Mouse (Mus musculus) heart, embryonic 14.5 days (tissue): Measurements from ENCODE around the gene Riiad1. TPM values are rescaled to one million over a fixed set of nuclear protein-coding genes. Genes with fewer than 3 reads are reported as not detected.
A peak's percentile ranks its signal among the peaks of the same experiment; 100 is the strongest.

ENCODE experiments used
- ATAC-seq: fragments of 200-750 bp; cut with Nextera tagmentation; 2 replicates; pipeline ENCODE4 v1.8.0; 2017; ENCODE audit warnings: low read depth, moderate TSS enrichment; ENCODE audit not compliant: insufficient number of reproducible peaks, insufficient read depth, low FRiP score
- H3K27ac ChIP-seq, 2 experiments: fragments of 200-500 bp in 1 of 2; fragments of 300-500 bp in 1 of 2; sonication (generic) in 1 of 2; replicated peaks in 1 of 2; 2 replicates each; pipeline ENCODE4 v1.5.1; 2012 to 2014; ENCODE audit warnings: low read depth in 2 of 2, low read length in 2 of 2, control low read depth in 1 of 2, mild to moderate bottlenecking in 1 of 2, mixed read lengths in 1 of 2; ENCODE audit not compliant: control insufficient read depth in 1 of 2, insufficient read depth in 1 of 2
- H3K27me3 ChIP-seq: fragments of 300-500 bp; sonication (generic); 2 replicates; pipeline ENCODE4 v1.6.1; 2014; ENCODE audit warnings: mild to moderate bottlenecking, low read length, control low read depth; ENCODE audit not compliant: control insufficient read depth, insufficient read depth
- H3K36me3 ChIP-seq: fragments of 300-500 bp; sonication (generic); 2 replicates; pipeline ENCODE4 v1.6.1; 2014; ENCODE audit warnings: mild to moderate bottlenecking, control low read depth, low read length, mixed read lengths; ENCODE audit not compliant: control insufficient read depth, insufficient read depth
- H3K4me1 ChIP-seq, 2 experiments: fragments of 200-500 bp in 1 of 2; fragments of 300-500 bp in 1 of 2; sonication (generic) in 1 of 2; 2 replicates each; pipeline ENCODE4 v1.6.1; 2012 to 2014; ENCODE audit warnings: low read length in 2 of 2, control low read depth in 1 of 2, mixed read lengths in 1 of 2; ENCODE audit not compliant: control insufficient read depth in 2 of 2, insufficient read depth in 2 of 2
- H3K4me2 ChIP-seq: fragments of 300-500 bp; sonication (generic); 2 replicates; pipeline ENCODE4 v1.6.1; 2014; ENCODE audit warnings: mild to moderate bottlenecking, low read length
- H3K4me3 ChIP-seq, 2 experiments: fragments of 200-500 bp in 1 of 2; fragments of 300-500 bp in 1 of 2; sonication (generic) in 1 of 2; 2 replicates each; pipeline ENCODE4 v1.5.1; 2012 to 2014; ENCODE audit warnings: low read length in 2 of 2, mild to moderate bottlenecking in 2 of 2, control low read depth in 1 of 2, low read depth in 1 of 2, moderate library complexity in 1 of 2; ENCODE audit not compliant: control insufficient read depth in 1 of 2, insufficient read depth in 1 of 2
- H3K9ac ChIP-seq: fragments of 300-500 bp; sonication (generic); 2 replicates; pipeline ENCODE4 v1.6.1; 2014; ENCODE audit warnings: mild to moderate bottlenecking, low read length
- H3K9me3 ChIP-seq: fragments of 300-500 bp; sonication (generic); 2 replicates; pipeline ENCODE4 v1.6.1; 2016; ENCODE audit warnings: low read length, control low read depth; ENCODE audit not compliant: control insufficient read depth
- WGBS: fragments of 180-500 bp; shearing (Covaris S2); extraction: QIAGEN DNeasy Blood & Tissue Kit; methylation state at CpG from one replicate; pipeline ENCODE4 v1.1.7; 2014; 5-methylcytosine and 5-hydroxymethylcytosine counted together
- polyA plus RNA-seq: library from polyadenylated mRNA; unstranded; fragments of >200 nt; fragmentation: Nextera tagmentation; extraction: Ambion mirVana; gene quantifications from 2 replicates; pipeline ENCODE4 v1.2.1, GENCODE M21; 2014

The Riiad1 gene
- polyA plus RNA-seq, 1 experiment from 2014 or later, result 5.8 TPM

GRCm38 (mm10) chr3:94476301-94477035, 3.7 kb downstream of the Riiad1 start:
- Histone ChIP-seq H3K27ac (no peak overlapping the region), H3K9ac (no peak overlapping the region), H3K27me3 (peaks cover 27% of the 10 kb centered on the region), H3K4me1 (peaks cover 15 to 24% of the 10 kb centered on the region in 2 experiments), H3K4me2 (no peak overlapping the region), H3K36me3 (no peaks in the 10 kb centered on the region), H3K4me3 (no peak overlapping the region), H3K9me3 (no peaks in the 10 kb centered on the region)
- ATAC-seq, result no peak
- 47% methylated on average over 8 of the region's 8 CpGs for WGBS

- H3K27me3 ChIP-seq, result peaks cover 5% of the 10 kb centered on the region
- H3K4me2 ChIP-seq, result peak overlapping the region; percentile 70
- peak overlapping the region; percentile 76 to 77 for H3K27ac ChIP-seq
- 26% methylated on average over 5 of the region's 5 CpGs for WGBS
- no peak for ATAC-seq
- H3K4me1 ChIP-seq, result peaks cover 14 to 24% of the 10 kb centered on the region in 2 experiments
- H3K9ac ChIP-seq, result no peak overlapping the region
- H3K9me3 ChIP-seq, result no peaks in the 10 kb centered on the region
- H3K36me3 ChIP-seq, result no peaks in the 10 kb centered on the region
- H3K4me3 ChIP-seq, result no peak overlapping the region
These were observed 6.4 kb downstream of the Riiad1 start for GRCm38 (mm10) chr3:94473567-94474232.

- Histone ChIP-seq H3K36me3 (no peaks in the 10 kb centered on the region), H3K9me3 (no peaks in the 10 kb centered on the region), H3K27me3 (no peaks in the 10 kb centered on the region), H3K4me3 (no peak overlapping the region), H3K4me2 (peak overlapping the region; percentile 70), H3K4me1 (peaks cover 14 to 22% of the 10 kb centered on the region in 2 experiments), H3K9ac (peak overlapping the region; percentile 12; the same call in 1 of the 2 replicates), H3K27ac (peak overlapping the region; percentile 76 to 77)
- no peak for ATAC-seq
- 23% methylated on average over 10 of the region's 10 CpGs for WGBS
These were observed 7.0 kb downstream of the Riiad1 start for GRCm38 (mm10) chr3:94473115-94473505.

GRCm38 (mm10) chr3:94472447-94473114, 7.6 kb downstream of the Riiad1 start:
- no peaks in the 10 kb centered on the region for H3K27me3 ChIP-seq
- no peaks in the 10 kb centered on the region for H3K36me3 ChIP-seq
- 6% methylated on average over 28 of the region's 28 CpGs for WGBS
- no peaks in the 10 kb centered on the region for H3K9me3 ChIP-seq
- H3K4me2 ChIP-seq, result peak overlapping the region; percentile 70
- ATAC-seq, result peak; percentile 29; the same call in 1 of the 2 replicates
- H3K4me3 ChIP-seq, result peak overlapping the region; percentile 29 to 37
- peak overlapping the region; percentile 76 to 77 for H3K27ac ChIP-seq
- H3K4me1 ChIP-seq, result peaks cover 14 to 20% of the 10 kb centered on the region in 2 experiments
- peak overlapping the region; percentile 42; the same call in 1 of the 2 replicates for H3K9ac ChIP-seq

- no peak for ATAC-seq
- no peak overlapping the region for H3K4me3 ChIP-seq
- H3K9me3 ChIP-seq, result no peaks in the 10 kb centered on the region
- H3K4me2 ChIP-seq, result no peak overlapping the region
- whole genome bisulfite sequencing, result 59% methylated on average over 3 of the region's 3 CpGs
- H3K4me1 ChIP-seq, result peaks cover 17 to 18% of the 10 kb centered on the region in 2 experiments
- H3K9ac ChIP-seq, result no peak overlapping the region
- H3K36me3 ChIP-seq, result no peaks in the 10 kb centered on the region
- H3K27ac ChIP-seq, result no peak overlapping the region
- no peaks in the 10 kb centered on the region for H3K27me3 ChIP-seq
These were observed 11.2 kb downstream of the Riiad1 start for GRCm38 (mm10) chr3:94468931-94469330.

- H3K4me3 ChIP-seq, result no peak overlapping the region
- H3K36me3 ChIP-seq, result no peaks in the 10 kb centered on the region
- ATAC-seq, result no peak
- WGBS, result 77% methylated on average over 13 of the region's 13 CpGs
- no peaks in the 10 kb centered on the region for H3K9me3 ChIP-seq
- no peak overlapping the region for H3K27ac ChIP-seq
- peaks cover 0 to 3% of the 10 kb centered on the region in 2 experiments; a peak in 1 of 4 replicates for H3K4me1 ChIP-seq
- H3K9ac ChIP-seq, result no peak overlapping the region
- H3K4me2 ChIP-seq, result no peak overlapping the region
- H3K27me3 ChIP-seq, result no peaks in the 10 kb centered on the region
These were observed 14.3 kb downstream of the Riiad1 start for GRCm38 (mm10) chr3:94465632-94466430.
